Mouse (Mus musculus): Measurements from ENCODE around the gene Ace2. TPM values are rescaled to one million over a fixed set of nuclear protein-coding genes. Genes with fewer than 3 reads are reported as not detected.
A peak's percentile ranks its signal among the peaks of the same experiment; 100 is the strongest.

Gene Ace2
- total and polyA plus RNA-seq, 3 experiments: not detected

- peaks cover 0 to 3% of the 10 kb centered on the region in 2 experiments; a peak in 1 of 4 replicates for H3K36me3 ChIP-seq (ENCODE audit: control insufficient read depth in 1 of 2, insufficient read depth in 2 of 2, low read length in 2 of 2)
- no peaks in the 10 kb centered on the region for H3K4me1 ChIP-seq (ENCODE audit: control insufficient read depth in 1 of 2, insufficient read depth in 2 of 2, low read length in 2 of 2)
- no peaks in the 10 kb centered on the region for H3K9me3 ChIP-seq (replicated peaks; ENCODE audit: insufficient read depth, low read length)
- H3K27me3 ChIP-seq (ENCODE audit: control insufficient read depth in 1 of 2, insufficient read depth in 2 of 2, low read length in 2 of 2): peaks cover 1 to 2% of the 10 kb centered on the region in 2 experiments; a peak in 1 of 4 replicates
- H3K27ac ChIP-seq (ENCODE audit: control insufficient read depth, low read depth, low read length): no peak overlapping the region
- H3K9ac ChIP-seq (ENCODE audit: control insufficient read depth, low read depth, low read length, poor library complexity, severe bottlenecking): no peak overlapping the region
- no peak overlapping the region for H3K4me3 ChIP-seq (ENCODE audit: control insufficient read depth in 1 of 2, insufficient read depth in 1 of 2, low read depth in 2 of 2, low read length in 2 of 2)
- peak; percentile 82 for DNase-seq (ENCODE audit: low read depth, low spot score)
- no peaks in the 10 kb centered on the region for H3K79me2 ChIP-seq (ENCODE audit: control insufficient read depth, insufficient read depth, low read length, poor library complexity)
- TF ChIP-seq MXI1 (IDR thresholded peaks at IDR 0.05; ENCODE audit: low read depth, low read length): no peak
- TF ChIP-seq BHLHE40 (IDR thresholded peaks at IDR 0.05; ENCODE audit: borderline replicate concordance, low read depth, low read length): no peak
- TF ChIP-seq CTCF (IDR thresholded peaks at IDR 0.05 in 2 of 3, conservative IDR thresholded peaks at IDR 0.05 in 1 of 3; ENCODE audit: control insufficient read depth in 1 of 3, insufficient read depth in 1 of 3, low read depth in 2 of 3, low read length in 3 of 3, poor library complexity in 1 of 3, severe bottlenecking in 1 of 3): peak; percentile 58 to 87 (median 87)
- TF ChIP-seq POLR2AphosphoS2 (IDR thresholded peaks at IDR 0.05; ENCODE audit: low read length): no peak
- TF ChIP-seq MYC (IDR thresholded peaks at IDR 0.05; ENCODE audit: low read depth, low read length): no peak
- TF ChIP-seq MYB (IDR thresholded peaks at IDR 0.05; ENCODE audit: low read depth, low read length): no peak
- peak; percentile 97 for TF ChIP-seq SMC3 (IDR thresholded peaks at IDR 0.05; ENCODE audit: low read depth, low read length)
- peak; percentile 89 for TF ChIP-seq RAD21 (IDR thresholded peaks at IDR 0.05; ENCODE audit: low read depth, low read length)
- no peak for TF ChIP-seq KAT2A (conservative IDR thresholded peaks at IDR 0.05; ENCODE audit: low read depth, low read length)
- no peak for TF ChIP-seq JUND (IDR thresholded peaks at IDR 0.05; ENCODE audit: low read depth, low read length)
- TF ChIP-seq USF1 (IDR thresholded peaks at IDR 0.05; ENCODE audit: low read depth, low read length): no peak
- TF ChIP-seq TBP (IDR thresholded peaks at IDR 0.05; ENCODE audit: low read depth, low read length): no peak
- no peak for TF ChIP-seq ZNF384 (IDR thresholded peaks at IDR 0.05; ENCODE audit: low read depth, low read length)
- TF ChIP-seq RCOR1 (IDR thresholded peaks at IDR 0.05; ENCODE audit: low read depth, low read length): no peak
- no peak for TF ChIP-seq GATA1 (IDR thresholded peaks at IDR 0.05; ENCODE audit: low read depth, low read length)
- TF ChIP-seq ZC3H11A (IDR thresholded peaks at IDR 0.05; ENCODE audit: low read depth, low read length): peak; percentile 94
- no peak for TF ChIP-seq MAZ (IDR thresholded peaks at IDR 0.05; ENCODE audit: low read depth, low read length)
- no peak for TF ChIP-seq UBTF (IDR thresholded peaks at IDR 0.05; ENCODE audit: borderline replicate concordance, insufficient read depth, low read depth, low read length)
These were observed 44.7 kb downstream of the Ace2 start for GRCm38 (mm10) chrX:164183844-164184243.

DNA sequence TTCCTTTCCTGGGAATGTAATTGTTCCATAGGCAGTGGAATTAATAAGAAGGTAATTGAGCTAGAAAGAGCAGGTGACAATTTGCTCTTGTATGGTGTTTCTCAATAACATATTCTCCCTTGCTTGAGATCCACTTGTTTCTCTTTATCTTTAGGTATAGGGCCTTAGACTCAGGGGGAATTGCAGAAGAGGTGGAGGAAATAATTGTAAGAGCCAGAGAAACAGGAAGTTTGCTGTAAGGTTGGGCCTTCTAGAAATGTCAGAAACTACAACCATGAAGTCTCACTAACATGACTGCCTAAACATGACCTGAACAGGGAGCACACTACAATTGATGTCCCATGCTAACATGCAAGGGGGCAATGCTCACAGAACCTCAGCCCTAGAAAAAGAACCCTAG, 50.7 kb downstream of the Ace2 start:
- Histone ChIP-seq H3K79me2 (ENCODE audit: control insufficient read depth, insufficient read depth, low read length, poor library complexity) (no peaks in the 10 kb centered on the region), H3K9me3 (replicated peaks; ENCODE audit: insufficient read depth, low read length) (no peaks in the 10 kb centered on the region), H3K27me3 (ENCODE audit: control insufficient read depth in 1 of 2, insufficient read depth in 2 of 2, low read length in 2 of 2) (peaks cover 0 to 3% of the 10 kb centered on the region in 2 experiments; a peak in 1 of 4 replicates), H3K4me3 (ENCODE audit: control insufficient read depth in 1 of 2, insufficient read depth in 1 of 2, low read depth in 2 of 2, low read length in 2 of 2) (no peak overlapping the region), H3K9ac (ENCODE audit: control insufficient read depth, low read depth, low read length, poor library complexity, severe bottlenecking) (no peak overlapping the region), H3K36me3 (ENCODE audit: control insufficient read depth in 1 of 2, insufficient read depth in 2 of 2, low read length in 2 of 2) (no peaks in the 10 kb centered on the region), H3K4me1 (ENCODE audit: control insufficient read depth in 1 of 2, insufficient read depth in 2 of 2, low read length in 2 of 2) (no peaks in the 10 kb centered on the region), H3K27ac (ENCODE audit: control insufficient read depth, low read depth, low read length) (no peak overlapping the region)
- TF ChIP-seq ZKSCAN1 (IDR thresholded peaks at IDR 0.05; ENCODE audit: low read depth, low read length): no peak
- TF ChIP-seq CHD1 (IDR thresholded peaks at IDR 0.05; ENCODE audit: low read depth, low read length): no peak
- TF ChIP-seq KAT2A (conservative IDR thresholded peaks at IDR 0.05; ENCODE audit: low read depth, low read length): no peak
- TF ChIP-seq ZNF384 (IDR thresholded peaks at IDR 0.05; ENCODE audit: low read depth, low read length): no peak
- no peak for TF ChIP-seq MAFK (IDR thresholded peaks at IDR 0.05; ENCODE audit: borderline replicate concordance, low read depth, low read length)
- TF ChIP-seq POLR2AphosphoS2 (IDR thresholded peaks at IDR 0.05; ENCODE audit: low read length): no peak
- TF ChIP-seq RCOR1 (IDR thresholded peaks at IDR 0.05; ENCODE audit: low read depth, low read length): no peak
- peak; percentile 18 for DNase-seq (ENCODE audit: low read depth, low spot score)

All from MEL (cell line).